Mouse (Mus musculus): ENCODE results near the gene Golga4. TPM values are rescaled to one million over a fixed set of nuclear protein-coding genes. Genes with fewer than 3 reads are reported as not detected.

Golga4 gene
- polyA plus RNA-seq, 1 experiment, result 49.9 TPM

DNA sequence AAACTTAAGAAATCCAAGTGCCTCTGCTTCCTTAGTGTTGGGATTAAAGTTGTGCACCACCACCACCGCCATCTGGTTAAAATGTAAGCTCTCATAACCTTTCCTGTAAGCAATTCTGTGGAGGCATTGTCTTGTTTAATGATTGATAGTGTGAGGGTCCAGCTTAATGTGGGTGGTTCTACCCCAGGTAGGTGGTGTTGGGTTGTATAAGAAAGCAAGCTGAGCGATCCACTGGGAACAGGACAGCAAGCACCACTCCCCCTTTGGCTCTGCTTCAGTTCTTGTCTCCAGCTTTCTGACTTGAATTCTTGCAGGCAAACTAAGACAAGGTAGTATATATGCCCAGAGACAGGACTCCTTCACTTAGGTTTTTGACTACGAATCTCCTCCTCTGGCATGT lies 1.4 kb upstream of the Golga4 start:
- Histone ChIP-seq H3K27ac (replicated peaks; ENCODE audit: low read depth, low read length) (no peak overlapping the region), H3K4me3 (ENCODE audit: insufficient read depth, low read depth, low read length) (no peak overlapping the region), H3K4me1 (ENCODE audit: control insufficient read depth, insufficient read depth, insufficient read length, low read length) (peaks cover 8% of the 10 kb centered on the region)

DNA sequence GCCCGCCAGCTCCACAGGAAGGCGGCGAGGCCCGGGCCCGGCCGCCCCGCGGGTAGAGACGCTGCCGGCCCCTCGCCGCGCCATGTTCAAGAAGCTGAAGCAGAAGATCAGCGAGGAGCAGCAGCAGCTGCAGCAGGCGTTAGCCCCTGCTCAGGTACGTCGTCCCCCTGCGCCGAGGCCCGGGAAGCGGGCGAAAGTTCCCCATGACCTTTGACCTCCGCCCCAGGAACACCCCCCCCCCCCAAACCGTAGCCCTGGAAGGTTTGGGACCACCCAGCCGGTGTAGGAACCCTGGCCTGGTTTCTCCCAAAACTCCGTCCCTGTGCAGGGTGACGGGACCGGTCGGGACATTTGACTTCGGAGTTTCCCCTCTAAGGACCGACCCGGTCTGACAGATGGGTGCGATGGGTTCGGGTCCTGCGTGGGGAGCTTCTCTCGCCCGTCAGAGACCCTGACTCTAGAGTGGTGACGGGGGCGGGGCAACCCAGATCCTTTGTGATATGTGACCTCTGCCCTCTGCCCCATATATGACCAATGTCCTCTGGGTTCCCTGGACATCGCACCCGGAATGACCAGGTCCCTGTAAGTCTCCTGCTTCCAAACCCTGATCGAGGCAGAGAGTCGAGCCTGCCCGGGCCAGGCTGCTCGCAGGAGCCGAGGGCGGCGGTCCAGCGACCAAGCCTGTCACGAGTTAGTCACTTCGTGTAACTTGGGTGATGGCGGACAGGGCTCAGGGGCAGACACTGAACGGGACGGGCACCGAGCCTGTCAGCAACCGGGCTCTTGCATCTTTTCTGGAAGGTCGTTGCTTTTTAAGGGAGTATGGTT lies 551 bp downstream of the Golga4 start:
- H3K4me1 ChIP-seq (ENCODE audit: control insufficient read depth, insufficient read depth, insufficient read length, low read length), result peaks cover 17% of the 10 kb centered on the region
- H3K4me3 ChIP-seq (ENCODE audit: insufficient read depth, low read depth, low read length), result peak overlapping the region; percentile 99
- H3K27ac ChIP-seq (replicated peaks; ENCODE audit: low read depth, low read length), result peak overlapping the region; percentile 89

DNA sequence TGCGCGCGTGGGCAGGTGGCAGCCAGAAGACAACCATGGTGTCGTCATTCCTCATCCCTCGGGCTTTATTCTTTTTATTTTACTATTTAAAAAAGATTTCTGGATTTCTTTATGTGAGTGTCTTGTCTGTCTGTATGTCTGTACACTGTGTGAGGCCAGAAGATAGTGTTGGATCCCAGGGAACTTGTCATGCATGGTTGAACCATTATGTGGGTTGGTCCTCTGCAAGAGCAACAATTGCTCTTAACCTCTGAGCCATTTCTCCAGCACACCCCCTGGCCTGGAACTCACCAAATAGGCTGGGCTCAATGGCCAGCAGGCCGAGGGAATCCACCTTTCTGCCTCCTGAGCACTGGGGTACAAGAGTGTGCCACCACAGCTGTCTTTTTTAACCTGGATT lies 1.5 kb downstream of the Golga4 start:
- H3K4me1 ChIP-seq (ENCODE audit: control insufficient read depth, insufficient read depth, insufficient read length, low read length), result peaks cover 18% of the 10 kb centered on the region
- H3K4me3 ChIP-seq (ENCODE audit: insufficient read depth, low read depth, low read length), result peak overlapping the region; percentile 99
- no peak overlapping the region for H3K27ac ChIP-seq (replicated peaks; ENCODE audit: low read depth, low read length)

DNA sequence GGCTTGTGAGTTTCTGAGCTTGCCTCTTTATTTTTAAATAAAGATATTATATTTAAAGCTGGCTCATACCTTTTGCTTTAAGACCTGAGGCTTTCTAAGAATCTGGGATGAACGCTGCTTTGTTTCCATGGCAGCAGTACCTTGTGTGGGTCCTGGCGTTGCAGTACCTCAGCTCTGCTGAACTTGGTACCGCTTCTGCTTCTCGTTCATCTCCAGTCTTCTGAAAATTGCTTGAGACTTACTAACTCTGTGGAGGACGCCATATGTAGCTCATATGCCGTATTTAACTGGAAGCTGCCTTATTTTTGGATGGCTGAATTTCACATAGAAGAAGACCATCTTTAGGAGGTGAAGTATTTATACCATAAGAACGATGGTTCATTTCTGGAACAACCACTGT lies 2.5 kb downstream of the Golga4 start:
- Histone ChIP-seq H3K4me3 (ENCODE audit: insufficient read depth, low read depth, low read length) (no peak overlapping the region), H3K4me1 (ENCODE audit: control insufficient read depth, insufficient read depth, insufficient read length, low read length) (peaks cover 18% of the 10 kb centered on the region), H3K27ac (replicated peaks; ENCODE audit: low read depth, low read length) (no peak overlapping the region)

DNA sequence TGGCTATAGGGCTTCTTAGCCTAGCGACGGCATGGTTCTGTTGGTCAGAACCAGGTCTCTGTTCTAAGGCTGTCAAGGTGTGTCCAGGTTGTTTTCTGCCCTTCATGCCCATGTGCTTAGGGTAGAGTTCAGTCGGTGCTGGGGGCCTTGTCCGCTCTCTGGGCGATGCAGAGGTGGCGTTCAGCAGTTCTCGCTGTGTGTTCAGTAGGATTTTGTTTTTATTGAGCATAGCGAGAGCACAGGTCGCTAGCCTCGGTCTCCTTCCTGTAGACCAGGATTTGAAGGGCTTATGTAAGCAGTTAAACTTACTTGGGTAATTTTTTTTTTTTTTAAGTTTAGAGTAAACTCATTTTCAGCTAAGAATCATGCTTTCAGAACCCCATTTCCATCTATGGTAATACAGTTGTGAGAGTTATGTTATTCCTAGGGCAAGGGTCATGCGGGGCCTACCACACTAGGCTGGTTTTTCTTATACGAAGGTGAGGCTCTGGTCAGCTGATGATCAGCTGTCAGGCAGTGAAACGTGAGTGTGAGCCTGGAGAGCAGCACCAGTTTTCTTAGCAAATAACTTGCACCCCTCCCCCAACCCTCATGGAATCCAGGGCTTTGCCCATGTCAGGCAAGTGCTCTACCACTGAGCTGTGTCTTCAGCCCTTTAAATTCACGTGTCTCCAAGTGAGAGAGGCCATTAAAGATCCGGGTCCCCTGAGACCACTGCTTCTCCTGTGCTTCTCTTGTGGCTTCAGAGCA lies 5.0 kb downstream of the Golga4 start:
- Histone ChIP-seq H3K4me3 (ENCODE audit: insufficient read depth, low read depth, low read length) (no peak overlapping the region), H3K27ac (replicated peaks; ENCODE audit: low read depth, low read length) (no peak overlapping the region), H3K4me1 (ENCODE audit: control insufficient read depth, insufficient read depth, insufficient read length, low read length) (peaks cover 18% of the 10 kb centered on the region)

DNA sequence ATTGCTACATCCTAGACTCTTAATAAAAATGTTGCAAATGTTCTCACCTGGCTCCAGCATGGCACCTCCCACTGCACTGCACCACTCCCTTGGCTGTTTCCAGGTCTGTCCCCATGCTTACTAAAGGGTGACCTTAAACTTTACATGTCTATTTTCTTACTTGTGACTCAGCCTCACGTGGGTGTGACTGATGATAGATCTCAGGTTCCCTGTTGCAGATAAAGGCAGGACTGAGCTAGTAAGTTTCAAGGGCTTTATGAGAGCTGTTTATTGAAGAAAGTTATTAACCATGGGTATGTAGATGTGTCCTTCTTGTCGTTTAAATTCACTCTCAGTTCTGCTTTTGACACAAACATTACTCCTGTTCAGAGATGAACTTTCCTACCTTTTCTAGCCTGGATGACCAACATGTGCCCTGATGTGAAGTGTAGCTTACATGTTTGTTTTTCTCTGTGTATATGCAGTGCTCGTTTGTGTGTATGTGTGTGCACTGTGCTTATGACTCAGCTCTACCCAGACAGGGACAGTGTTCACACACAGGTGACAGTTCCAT lies 6.7 kb downstream of the Golga4 start:
- H3K4me3 ChIP-seq (ENCODE audit: insufficient read depth, low read depth, low read length), result no peak overlapping the region
- no peak overlapping the region for H3K27ac ChIP-seq (replicated peaks; ENCODE audit: low read depth, low read length)
- peaks cover 15% of the 10 kb centered on the region for H3K4me1 ChIP-seq (ENCODE audit: control insufficient read depth, insufficient read depth, insufficient read length, low read length)

DNA sequence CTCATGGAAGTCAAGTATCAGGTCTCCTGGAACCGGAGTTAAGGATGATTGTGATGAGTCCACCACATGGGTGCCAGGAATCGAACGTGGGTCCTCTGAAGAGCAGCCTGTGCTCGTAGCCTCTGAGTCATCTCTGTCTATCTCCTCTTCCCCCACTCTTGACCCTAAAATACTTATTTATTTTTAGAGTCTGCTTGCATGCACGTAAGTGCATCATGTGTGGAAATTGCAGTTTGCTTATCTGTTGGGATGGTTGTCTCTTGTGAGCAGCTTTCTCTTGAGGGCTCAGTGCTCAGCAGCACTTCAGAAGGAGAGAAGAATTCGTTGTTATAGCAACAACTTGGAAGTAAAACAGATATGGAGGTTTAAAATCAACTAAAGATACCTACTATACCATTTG lies 9.4 kb downstream of the Golga4 start:
- H3K4me3 ChIP-seq (ENCODE audit: insufficient read depth, low read depth, low read length), result no peak overlapping the region
- peaks cover 10% of the 10 kb centered on the region for H3K4me1 ChIP-seq (ENCODE audit: control insufficient read depth, insufficient read depth, insufficient read length, low read length)
- H3K27ac ChIP-seq (replicated peaks; ENCODE audit: low read depth, low read length), result no peak overlapping the region

DNA sequence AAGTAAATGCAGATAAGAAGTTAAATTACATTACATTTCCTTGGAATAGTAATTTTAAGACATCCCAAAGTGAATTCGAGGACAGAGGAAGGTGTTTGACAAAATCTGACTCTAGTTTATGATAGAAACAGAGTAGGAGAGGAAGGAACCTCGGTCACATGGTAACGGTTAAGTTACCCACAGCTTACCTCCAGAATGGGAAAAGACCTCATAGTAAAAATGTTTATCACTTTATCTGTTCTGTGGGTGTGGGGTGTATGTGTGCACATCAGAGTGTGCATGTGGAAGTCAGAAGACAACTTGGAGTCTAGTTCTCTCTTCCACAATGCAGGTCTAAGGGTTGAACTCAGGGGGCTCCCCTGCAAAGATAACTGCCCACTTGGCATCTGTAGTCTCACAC lies 10.1 kb downstream of the Golga4 start:
- Histone ChIP-seq H3K27ac (replicated peaks; ENCODE audit: low read depth, low read length) (no peak overlapping the region), H3K4me1 (ENCODE audit: control insufficient read depth, insufficient read depth, insufficient read length, low read length) (peaks cover 5% of the 10 kb centered on the region)

DNA sequence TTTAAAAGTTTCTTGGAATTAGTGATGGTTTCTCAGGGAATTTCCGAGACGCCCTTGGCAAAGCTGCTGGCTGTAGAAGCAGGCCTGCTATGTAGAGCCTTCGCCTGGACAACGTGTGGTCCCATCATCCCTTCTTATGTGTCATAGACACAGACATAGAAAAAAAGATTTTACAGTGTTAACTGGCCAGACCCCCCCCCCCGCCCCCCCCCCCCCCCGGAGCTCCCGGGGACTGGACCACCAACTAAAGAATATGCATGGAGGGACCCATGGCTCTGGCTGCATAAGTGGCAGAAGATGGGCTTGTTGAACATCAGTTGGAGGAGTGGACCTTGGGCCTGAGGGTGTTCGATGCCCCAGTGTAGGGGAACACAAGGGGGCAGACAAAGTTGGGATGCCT lies 11.6 kb downstream of the Golga4 start:
- no peak overlapping the region for H3K27ac ChIP-seq (replicated peaks; ENCODE audit: low read depth, low read length)
- no peaks in the 10 kb centered on the region; the same call in 1 of the 2 replicates for H3K4me1 ChIP-seq (ENCODE audit: control insufficient read depth, insufficient read depth, insufficient read length, low read length)
- no peak overlapping the region for H3K4me3 ChIP-seq (ENCODE audit: insufficient read depth, low read depth, low read length)

More for the DNA sequence above, 10.1 kb downstream of the Golga4 start:
- no peak overlapping the region for H3K4me3 ChIP-seq (ENCODE audit: insufficient read depth, low read depth, low read length)

DNA sequence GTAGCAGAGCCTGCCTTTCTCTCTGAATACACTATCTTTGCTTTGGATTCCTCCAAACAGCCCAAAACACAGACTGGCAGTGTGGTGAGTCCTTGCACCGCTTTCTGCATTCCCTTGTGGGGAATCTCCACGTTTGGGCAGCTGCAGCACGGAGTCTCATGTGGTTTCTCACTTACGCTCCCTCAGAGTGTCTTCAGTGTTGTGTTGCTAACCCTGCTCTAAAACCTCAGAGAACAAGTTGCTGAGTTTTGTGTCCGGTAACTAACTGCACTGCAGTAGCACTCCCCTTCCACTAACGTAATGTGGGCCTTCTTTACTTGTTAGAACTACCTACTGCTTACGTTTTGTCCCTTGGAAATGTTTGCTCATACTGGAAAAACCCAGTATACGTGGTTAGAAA lies 13.0 kb downstream of the Golga4 start:
- Histone ChIP-seq H3K4me3 (ENCODE audit: insufficient read depth, low read depth, low read length) (no peak overlapping the region), H3K4me1 (ENCODE audit: control insufficient read depth, insufficient read depth, insufficient read length, low read length) (no peaks in the 10 kb centered on the region; the same call in 1 of the 2 replicates), H3K27ac (replicated peaks; ENCODE audit: low read depth, low read length) (no peak overlapping the region)

DNA sequence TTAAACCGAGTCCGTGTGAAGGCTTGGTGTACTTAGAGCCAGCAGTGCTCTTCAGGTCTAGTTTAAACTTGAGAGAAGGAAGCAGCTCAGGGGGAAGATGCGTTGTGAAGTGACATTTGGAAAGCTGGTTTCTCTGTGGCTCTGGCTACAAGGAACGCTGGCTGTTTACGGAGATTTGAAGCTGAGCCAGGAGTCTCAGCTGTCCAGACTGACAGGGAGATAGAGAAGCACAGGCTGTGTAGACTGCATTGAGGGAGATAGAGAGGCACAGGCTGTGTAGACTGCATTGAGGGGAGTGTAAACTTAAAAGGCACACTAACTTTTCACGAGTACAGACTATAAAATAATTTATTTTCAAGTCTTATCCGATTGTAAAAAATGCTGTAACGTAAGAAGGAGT lies 13.9 kb downstream of the Golga4 start:
- Histone ChIP-seq H3K4me1 (ENCODE audit: control insufficient read depth, insufficient read depth, insufficient read length, low read length) (no peaks in the 10 kb centered on the region; the same call in 1 of the 2 replicates), H3K4me3 (ENCODE audit: insufficient read depth, low read depth, low read length) (no peak overlapping the region), H3K27ac (replicated peaks; ENCODE audit: low read depth, low read length) (no peak overlapping the region)

DNA sequence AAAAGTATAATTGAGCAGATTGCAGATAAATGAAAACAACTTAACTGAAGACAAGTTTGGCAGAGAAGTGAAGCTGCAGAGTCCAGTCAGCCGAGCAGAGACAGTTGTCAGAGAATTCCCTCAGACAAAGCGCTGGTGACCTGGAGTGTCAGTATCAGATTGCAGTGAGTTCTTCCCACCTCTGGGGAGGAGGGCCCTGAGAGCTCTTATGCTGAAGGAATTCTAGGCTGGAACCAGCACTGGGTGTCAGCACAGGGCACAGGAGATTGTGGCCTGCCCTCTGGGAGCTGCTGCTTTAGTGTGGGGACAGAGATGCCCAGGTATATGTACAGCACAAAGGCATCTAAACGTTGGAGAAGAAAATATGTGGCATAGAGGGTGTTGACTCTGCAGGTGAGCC lies 14.8 kb downstream of the Golga4 start:
- Histone ChIP-seq H3K4me1 (ENCODE audit: control insufficient read depth, insufficient read depth, insufficient read length, low read length) (no peaks in the 10 kb centered on the region; the same call in 1 of the 2 replicates), H3K4me3 (ENCODE audit: insufficient read depth, low read depth, low read length) (no peak overlapping the region), H3K27ac (replicated peaks; ENCODE audit: low read depth, low read length) (no peak overlapping the region)

DNA sequence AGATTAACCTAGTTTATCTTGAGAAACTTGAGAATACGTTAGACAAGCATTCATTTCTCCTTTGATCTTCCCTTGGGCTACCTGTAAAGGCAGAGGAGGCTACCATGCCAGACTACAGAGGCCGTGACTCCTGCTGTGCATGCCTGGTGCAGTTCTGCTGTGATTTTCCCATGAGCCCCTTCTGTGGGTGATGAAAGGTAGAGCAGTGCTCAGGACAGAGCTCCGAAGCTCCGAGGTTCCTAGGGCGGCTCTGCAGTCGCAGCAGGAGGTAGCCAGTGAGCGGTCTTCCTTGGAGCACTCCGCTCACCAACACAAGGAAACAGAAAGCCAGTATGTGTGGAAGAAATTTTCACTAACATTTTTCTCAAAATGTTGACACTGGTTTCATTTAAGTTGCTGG lies 15.6 kb downstream of the Golga4 start:
- Histone ChIP-seq H3K27ac (replicated peaks; ENCODE audit: low read depth, low read length) (no peak overlapping the region), H3K4me1 (ENCODE audit: control insufficient read depth, insufficient read depth, insufficient read length, low read length) (no peaks in the 10 kb centered on the region; the same call in 1 of the 2 replicates), H3K4me3 (ENCODE audit: insufficient read depth, low read depth, low read length) (no peak overlapping the region)

DNA sequence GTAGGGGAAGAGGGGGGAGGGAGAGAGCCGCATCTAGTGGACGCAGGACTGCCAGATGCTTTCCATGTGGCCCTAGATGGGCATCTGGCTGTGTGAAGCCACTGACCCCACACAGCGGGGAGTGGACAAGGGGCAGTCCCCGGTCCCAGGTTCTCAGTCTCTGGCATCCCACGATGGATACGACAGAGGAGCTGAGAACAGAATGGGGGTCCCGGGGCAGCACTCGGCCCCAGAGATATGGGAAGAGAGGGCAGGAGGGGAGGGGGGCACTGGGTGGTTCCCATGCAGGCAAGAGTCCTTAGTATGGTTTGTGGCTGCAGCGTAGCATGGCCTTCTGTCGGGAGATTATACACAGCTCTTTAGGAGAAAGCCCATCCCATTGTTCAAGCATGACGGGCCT lies 17.7 kb downstream of the Golga4 start:
- Histone ChIP-seq H3K4me3 (ENCODE audit: insufficient read depth, low read depth, low read length) (no peak overlapping the region), H3K4me1 (ENCODE audit: control insufficient read depth, insufficient read depth, insufficient read length, low read length) (no peaks in the 10 kb centered on the region; the same call in 1 of the 2 replicates), H3K27ac (replicated peaks; ENCODE audit: low read depth, low read length) (no peak overlapping the region)

DNA sequence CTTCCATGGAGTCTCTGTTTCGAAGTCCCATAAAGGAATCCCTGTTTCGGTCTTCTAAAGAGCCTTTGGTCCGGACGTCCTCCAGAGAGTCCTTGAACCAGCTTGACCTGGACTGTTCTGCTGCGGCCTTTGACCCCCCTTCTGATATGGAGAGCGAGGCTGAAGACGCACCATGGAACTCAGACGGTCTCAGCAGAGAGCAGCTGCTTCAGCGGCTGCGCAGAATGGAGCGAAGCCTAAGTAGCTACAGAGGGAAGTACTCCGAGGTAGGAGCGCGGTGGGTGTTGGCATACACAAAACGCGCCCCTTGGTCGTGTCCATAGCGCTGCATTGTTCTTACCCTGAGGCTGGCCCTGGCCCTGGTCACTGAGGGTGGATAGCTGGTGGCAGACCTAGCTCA lies 21.0 kb downstream of the Golga4 start:
- no peak overlapping the region for H3K27ac ChIP-seq (replicated peaks; ENCODE audit: low read depth, low read length)
- H3K4me3 ChIP-seq (ENCODE audit: insufficient read depth, low read depth, low read length), result no peak overlapping the region
- no peaks in the 10 kb centered on the region for H3K4me1 ChIP-seq (ENCODE audit: control insufficient read depth, insufficient read depth, insufficient read length, low read length)
